Mouse (Mus musculus) heart, adult 11 months (tissue): Measurements from ENCODE around the gene Cyp46a1.

Source experiments
- DNase-seq: peaks from one replicate; pipeline ENCODE4 v3.0.0; 2022

Gene Cyp46a1

DNA sequence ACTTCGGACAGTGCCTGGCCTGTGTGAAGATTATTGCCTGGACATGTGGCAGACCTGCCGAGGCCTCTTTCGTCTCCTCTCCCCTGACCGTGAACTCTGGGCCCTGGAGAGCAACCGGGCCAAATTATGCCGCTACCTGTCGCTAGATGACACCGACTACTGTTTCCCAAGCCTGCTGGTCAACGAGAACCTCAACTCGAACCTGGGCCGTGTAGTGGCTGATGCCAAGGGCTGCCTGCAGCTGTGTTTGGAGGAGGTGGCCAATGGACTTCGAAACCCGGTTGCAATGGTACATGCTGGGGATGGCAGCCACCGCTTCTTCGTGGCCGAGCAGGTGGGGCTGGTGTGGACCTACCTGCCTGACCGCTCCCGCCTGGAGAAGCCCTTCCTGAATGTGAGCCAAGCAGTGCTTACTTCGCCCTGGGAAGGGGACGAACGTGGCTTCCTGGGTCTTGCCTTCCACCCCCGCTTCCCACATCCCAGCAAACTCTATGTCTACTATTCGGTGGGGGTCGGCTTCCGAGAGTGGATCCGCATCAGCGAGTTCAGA, 22.4 kb upstream of the Cyp46a1 start:
- DNase-seq = peak; percentile 92

DNA sequence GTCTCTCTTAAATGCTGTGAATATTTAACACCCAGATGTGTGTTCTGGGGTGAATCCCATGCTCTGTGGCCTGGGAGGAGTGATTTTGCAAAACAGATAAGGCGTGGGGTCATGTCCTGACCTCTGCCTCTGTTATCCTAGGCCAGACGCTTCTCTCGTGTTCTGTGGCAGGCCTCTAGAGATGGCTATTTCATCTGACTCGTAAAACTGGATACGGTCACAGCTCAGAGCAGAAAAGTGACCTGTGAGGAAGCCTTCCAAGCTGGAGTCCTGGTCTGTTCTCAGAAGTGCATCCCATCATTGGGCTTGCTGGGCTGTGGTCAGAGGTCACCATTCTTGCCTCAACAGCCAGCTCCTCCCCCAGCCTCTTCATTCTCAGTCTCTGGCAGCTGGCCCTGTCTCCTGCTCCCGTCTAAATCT, 21.7 kb upstream of the Cyp46a1 start:
- peak; percentile 87 for DNase-seq

DNA sequence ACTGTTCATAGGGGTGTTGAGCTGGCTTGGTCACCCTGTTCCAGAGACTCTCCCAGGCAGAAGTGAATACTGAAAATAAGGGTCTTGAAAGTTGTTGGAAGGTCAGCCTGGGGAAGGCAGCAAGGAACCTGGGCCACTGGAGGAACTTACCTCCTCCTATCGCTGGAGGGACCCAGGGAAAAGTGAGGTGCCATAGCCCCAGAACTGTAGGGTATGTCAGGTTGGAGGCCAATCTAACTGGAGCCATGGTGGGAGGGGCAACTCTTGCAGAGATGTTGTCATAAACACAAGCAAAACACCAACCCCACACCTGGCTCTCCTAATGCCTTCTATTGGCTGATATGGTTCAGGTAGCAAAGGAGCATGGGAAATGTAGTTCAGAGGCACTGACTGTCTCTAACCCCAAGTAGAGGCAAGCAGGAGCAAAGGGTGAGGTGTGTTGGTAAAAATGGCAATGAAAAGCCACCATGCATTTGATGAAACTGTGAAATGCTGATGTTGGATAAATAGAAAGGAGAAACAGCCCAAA, 20.9 kb upstream of the Cyp46a1 start:
- DNase-seq = peak; percentile 90

DNA sequence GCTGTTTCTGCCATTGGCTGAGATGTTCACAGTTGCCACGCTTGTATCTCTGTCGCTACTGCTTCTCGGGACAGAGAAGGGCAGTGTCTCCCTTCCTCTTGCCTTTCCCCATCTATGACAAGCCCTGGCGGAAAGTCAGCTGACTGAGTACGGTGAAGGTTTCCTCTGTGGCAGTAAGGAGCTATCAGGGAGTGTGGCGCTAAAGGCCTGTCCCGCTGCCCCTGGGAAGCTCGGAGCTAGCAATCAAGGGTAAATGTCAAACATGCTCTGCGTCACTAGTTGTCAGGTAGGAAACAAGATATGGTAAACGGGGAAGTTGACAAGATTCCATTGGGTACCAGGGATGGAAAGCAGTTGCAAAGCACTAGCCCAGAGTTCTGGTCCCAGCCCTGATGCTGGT, 18.4 kb upstream of the Cyp46a1 start:
- DNase-seq = peak; percentile 60

DNA sequence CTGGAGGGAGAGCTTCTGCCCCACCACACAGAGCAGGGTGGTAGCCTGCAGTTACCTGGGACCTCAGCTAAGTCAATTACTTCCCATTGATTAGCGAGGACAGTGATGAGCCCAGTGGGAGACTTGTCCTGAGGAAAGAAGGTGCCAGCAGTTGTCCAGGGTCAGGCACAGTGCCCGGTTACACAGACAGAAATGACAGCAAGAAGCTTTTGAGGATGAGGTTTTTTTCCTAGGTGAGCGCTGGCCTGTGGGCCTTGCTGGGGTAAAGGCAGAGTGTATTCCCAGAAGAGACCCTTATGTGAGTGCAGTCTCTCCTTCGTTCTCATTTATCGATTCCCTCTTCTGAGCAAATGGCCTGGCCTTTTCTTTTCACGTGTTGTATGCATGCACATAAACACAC, 17.5 kb upstream of the Cyp46a1 start:
- DNase-seq = no peak

DNA sequence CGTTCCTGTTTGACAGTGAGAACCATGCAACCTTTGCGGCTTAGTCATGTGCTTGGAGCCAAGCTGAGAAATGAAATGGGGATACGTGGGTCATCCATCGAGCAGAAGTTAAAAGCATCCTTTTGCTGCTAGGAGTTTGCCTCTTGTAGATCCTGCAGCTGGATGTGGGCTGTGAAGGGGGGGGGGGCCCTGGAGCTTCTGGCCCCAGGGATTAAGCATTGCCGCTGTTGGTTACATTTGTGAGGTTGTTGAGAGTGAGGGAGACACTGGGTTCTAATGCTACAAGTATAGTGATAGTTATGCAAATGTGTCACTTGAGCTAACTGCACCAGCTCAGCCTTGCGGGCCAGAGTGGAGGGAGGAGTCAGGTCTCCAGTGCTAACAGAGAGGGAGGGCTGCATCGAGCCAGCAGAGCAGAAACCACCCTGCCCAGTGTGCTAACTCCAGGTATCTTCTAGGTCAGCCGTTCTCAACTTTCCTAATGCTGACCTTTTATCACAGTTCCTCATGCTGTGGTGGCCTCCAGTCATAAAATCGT, 16.9 kb upstream of the Cyp46a1 start:
- no peak for DNase-seq

DNA sequence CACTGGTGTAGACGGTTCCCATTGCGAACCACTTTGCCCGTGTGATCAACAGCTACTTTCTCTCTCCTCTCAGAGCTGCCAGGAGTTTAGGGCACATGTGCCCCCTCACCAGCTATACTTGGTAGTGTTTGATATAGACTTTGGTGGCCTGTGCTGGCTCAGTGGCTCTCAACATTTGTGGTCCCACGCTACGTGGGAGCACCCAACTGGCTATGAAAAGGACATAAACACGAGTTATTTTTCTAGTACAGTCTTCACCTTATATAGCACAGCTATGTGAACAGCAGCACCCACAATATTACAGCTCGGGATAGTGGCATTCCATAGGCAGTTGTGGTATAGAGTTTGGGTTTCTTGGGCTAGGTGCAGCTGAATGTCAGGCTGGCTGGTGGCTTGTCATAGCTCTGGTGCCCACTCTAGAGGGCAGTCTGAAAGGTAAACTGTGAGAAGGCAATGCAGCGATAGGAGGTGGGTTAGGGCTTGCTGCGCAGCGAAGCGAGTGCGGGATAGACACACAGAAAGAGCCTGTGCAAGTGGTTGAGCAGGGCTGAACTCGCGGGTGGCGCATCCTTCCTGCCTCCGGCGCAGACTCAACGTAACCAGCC, 16.3 kb upstream of the Cyp46a1 start:
- DNase-seq = no peak

DNA sequence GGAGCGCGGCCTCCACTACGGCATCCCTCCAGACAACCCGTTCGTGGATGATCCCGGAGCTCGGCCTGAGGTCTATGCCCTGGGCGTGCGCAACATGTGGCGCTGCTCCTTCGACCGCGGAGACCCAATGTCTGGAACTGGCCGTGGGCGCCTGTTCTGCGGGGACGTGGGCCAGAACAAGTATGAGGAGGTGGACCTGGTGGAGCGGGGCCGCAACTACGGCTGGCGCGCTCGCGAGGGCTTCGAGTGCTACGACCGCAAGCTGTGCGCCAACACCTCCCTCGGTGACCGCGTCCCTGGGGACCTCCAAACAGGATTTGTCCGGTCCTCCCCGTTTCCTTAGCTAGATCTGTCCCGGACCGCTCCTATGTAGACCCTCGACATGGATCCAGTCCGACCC, 15.7 kb upstream of the Cyp46a1 start:
- DNase-seq = no peak

DNA sequence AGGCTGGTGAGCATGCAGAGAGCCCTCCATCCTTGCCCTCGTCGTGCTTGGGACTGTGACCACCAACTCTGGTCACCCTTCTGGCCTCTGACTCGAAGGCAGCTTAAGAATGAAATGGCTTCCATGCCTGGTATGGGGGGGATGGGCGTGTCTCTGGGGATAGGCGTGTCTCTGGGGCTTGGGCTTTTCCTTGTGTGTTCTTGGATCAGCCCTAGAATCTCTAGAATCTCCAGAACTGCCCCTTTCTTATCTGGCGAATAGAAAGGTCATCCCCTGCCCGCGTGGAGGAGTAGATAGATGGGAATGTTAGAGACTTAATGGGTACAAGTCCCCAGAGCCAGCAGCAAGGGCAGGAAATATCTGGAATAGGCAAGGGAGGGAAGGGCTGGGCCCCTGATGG, 14.1 kb upstream of the Cyp46a1 start:
- DNase-seq = no peak

DNA sequence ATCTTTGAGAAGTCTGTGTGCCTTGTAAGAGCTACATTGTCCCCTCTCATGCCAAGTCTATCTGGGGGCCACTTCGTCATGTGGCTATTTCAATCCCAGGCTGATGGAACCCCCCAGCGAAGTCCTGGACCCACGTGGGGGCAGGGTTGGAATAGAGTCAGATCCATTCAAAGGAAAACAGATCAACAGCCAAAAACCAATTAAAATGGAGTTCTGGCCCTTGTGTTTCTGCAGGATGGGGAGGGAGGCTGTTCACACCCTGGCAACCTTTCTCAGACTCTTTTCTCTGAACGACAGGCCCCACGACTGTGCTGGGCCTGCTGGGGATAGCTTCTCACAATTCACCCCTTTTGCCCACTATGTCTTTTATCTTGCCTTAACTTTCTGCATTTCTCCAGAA, 7.8 kb upstream of the Cyp46a1 start:
- no peak for DNase-seq

DNA sequence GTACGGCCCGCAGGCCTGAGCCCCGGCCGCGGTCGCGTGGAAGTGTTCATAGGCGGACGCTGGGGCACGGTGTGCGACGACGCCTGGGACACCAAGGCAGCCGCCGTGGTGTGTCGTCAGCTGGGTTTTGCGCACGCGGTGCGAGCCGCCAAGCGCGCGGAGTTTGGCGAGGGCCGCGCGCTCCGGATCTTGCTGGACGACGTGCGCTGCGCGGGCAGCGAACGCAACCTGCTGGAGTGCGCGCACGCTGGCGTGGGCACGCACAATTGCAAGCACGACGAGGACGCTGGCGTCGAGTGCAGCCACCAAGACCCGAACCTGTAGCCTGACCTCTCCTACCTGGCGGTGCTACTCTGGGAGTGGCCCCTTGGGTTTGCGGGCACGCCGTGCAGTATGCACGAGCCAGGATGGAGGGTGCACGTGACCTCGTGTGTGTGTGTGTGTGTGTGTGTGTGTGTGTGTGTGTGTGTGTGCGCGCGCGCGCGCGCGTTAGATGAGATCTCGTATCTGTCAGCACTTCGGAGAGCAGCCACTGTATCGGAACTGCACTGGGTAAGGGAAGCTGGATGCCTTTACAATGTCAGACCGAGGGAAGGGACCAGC, 6.2 kb upstream of the Cyp46a1 start:
- no peak for DNase-seq

DNA sequence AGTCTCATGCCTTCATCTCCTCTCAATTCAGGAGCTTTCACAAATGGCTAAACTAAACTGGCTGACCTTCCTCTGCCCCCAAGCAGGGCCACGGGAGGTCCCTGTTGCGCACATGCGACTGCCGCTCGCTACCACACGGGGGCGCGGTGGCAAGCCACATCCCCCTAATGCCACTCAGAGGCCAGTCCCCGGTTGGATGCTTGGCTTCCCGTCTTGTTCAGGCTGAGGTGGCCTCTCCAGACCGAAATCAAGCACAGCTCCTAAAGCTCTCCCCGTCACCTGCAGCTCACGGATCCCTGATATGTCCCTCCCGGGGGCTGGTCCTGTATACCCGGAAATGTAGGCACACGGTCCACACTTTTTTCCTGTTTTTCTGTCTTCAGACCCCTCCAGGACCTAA, 1.1 kb upstream of the Cyp46a1 start:
- DNase-seq = peak; percentile 99

DNA sequence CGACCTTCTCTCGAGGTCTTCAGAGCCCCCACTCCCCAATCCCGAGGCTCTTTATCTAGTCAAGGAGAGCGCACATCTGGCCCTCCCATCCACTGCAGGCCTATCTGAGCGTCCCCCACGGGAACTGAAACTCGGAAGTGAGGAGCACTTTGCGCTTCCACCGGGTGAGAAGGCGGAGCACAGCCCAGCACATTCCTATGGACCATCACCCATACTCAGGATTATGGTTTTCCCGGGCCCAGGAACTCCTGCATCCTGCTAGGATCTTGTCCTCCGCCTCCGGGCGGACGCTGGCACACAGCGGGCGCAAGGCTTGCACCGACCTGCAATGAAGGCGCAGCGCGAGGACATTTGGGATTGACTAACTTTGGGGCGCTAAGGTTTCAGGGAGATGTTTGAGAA, 699 bp upstream of the Cyp46a1 start:
- peak; percentile 98 for DNase-seq

DNA sequence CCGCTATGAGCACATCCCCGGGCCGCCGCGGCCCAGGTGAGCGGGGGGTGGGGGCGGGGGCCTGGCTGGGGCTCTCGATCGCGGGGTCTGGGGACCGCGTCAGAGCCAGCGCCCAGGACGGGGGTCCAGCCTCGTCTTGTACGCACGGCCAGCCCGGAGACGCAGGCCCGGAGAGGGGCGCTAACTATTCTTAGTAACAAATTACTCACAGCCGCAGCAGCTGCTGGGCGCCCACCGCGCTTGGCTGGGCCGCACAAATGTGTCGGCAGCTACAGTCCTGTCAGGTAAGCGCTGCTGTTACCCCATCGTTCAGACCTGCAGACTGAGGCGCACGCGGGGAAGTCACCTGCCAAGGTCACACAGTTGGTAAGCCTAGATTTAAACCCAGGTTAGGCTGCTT, 348 bp downstream of the Cyp46a1 start:
- DNase-seq = no peak

DNA sequence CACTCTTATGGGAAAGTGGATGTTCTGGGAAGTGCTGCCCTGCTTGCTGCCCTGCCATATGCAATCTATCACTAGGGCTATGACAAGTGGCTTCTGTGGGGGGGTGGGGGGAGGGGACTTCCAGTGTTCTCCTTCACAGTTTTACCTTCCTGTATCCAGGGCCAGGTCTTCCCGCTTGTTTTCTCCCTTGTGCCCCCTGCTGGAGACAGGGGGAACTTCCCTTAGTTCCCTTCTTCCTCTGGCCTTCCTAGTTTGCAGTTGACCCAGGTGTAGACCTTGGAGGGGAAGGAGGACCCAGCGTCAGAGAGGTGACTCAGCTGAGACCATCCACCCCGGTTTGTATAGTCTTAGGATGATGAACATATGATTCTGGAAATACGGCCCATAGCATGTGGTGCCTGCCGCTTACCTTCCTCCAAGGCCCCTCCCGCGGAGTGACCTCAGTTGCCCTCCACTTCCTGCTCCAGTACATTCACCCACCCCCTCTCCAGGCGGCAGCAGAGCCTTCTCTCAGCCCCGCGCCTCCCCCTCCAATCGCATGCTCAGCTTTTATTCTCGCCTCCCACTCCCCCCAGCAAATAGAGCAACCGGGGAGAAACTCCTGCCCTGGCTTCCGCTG, 4.5 kb downstream of the Cyp46a1 start:
- DNase-seq = no peak

DNA sequence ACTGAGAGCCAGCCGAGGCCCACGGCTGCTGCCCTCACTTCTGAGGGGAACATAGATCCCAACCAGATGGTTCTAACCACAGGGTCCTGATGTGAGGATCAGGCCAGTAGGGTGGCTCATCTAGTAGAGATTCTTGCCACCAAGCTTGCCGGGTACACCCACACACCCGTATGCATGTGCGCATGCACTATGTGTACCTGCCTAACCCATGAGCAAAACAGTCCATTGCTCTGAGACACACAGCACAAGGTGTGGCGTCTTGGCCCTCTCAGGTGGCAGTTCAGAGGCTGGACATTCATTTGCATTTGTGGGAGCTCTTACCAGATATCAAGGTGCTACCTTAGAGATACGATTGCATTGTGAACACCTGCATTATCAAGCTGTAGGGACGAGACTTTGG, 14.0 kb downstream of the Cyp46a1 start:
- no peak for DNase-seq

DNA sequence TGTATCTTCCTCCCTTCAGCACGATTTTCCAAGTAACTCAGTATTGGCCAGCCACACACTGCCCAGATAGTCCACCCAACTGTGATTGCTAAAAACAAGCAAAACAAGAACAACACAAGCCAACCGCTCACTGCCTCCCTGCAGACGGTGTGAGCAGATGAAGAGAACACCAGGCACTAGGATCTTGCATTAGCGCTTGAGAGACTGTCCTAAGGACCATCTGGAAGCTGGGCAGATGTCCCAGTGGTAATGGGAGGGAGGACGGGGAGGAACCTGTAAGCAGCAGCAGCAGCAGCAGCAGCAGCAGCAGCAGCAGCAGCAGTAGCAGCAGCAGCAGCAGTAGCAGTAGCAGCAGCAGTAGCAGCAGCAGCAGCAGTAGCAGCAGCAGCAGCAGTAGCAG, 14.8 kb downstream of the Cyp46a1 start:
- no peak for DNase-seq

DNA sequence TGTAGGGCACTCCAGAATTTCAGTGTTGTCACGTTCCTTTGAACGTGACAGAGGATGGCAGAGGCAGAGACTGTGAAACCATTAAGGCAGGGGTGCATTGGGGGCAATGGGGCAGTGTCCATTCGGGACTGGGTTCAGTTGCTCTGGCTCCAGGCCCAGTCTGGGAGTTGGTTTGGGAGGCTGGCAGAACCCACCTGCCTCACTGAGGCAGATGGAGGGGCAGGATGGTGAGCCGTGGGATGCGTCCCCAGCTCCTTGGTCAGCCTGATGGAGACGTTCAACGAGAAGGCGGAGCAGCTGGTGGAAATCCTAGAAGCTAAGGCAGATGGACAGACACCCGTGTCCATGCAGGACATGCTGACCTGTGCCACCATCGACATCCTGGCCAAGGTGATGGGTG, 16.8 kb downstream of the Cyp46a1 start:
- DNase-seq = no peak

DNA sequence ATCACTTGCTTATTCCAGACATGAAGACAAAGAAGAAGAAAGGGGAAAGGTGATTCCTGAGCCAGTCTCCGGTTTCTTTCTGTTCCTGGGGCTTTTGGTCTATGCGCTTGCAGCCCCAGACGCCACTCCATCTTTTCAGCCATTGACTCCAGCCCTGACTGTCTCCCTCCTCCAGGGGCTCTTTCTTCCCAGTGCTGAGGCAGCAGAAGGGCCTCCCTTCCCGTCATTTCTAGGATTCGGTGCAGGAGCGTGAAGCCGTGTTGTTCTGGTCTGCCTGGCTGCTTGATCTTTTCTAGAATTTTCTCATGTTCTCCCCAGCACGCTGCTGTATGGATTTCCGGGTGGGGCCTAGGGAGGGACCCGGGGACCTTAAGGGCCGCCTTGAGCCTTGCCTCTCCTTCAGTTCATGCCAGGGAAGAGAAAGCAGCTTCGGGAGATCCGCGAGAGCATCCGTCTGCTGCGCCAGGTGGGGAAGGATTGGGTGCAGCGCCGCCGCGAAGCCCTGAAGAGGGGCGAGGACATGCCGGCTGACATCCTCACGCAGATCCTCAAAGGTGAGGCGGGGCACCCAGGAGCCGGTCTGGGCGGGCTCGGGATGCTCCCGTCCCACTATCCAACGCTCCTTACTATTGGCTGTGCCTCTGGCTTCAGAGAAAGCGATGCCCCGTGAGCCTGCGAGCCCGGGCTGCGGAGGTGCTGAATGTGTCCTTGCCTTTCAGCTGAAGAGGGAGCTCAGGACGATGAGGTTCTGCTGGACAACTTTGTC, 18.4 kb downstream of the Cyp46a1 start:
- DNase-seq = no peak

DNA sequence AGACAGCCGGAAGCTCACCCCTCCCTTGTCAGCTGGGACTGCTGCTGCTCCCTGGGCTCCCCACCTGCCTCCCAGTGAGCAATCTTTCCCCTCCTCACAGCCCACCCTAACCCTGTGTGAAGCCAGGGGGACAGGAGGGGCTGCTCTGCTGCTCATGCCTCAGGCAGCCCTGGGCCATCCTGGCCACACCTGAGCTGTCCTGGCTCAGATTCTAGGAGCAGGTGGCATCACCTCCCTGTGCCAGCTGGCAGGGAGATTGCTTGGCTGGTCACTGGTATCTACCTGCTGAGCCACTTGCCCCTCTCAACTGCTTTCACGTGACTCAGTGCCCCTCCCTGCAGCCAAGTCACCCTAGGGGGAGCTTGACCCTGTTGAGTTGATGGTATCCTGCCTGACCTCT, 20.1 kb downstream of the Cyp46a1 start:
- no peak for DNase-seq

DNA sequence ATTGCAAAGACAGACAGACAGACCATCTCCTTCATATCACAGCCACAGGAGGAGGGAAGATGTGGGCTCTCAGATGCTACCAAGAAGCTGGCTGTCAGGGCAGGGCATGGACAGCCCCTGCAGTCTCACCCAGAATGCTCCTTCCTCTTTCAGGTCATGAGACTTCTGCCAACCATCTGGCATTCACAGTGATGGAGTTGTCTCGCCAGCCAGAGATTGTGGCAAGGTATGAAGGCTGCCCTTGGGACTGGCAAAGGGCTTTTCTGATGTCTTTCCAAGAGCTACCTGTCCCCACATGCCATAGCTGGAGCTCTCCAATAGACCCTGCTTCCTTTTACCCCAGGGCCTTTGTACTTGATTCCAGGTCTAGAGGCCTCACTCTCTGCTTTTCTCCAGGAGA, 21.1 kb downstream of the Cyp46a1 start:
- DNase-seq = no peak

DNA sequence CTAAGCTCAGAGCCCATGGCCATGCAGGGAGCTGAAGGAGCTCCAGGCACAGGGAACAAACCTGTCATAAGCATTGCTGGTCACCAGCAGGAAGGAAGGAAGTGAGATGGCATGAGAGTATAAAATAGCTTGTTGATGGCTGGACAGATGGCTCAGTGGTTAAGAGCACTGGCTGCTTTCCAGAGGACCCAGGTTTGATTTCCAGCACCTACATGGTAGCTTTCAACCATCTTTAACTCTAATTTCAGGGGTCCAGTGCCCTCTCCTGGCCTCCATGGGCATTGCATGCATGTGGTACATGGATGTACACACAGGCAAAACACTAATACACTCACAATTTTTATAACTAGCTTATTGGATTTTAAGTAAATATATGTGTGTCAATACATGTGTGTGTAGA, 21.8 kb downstream of the Cyp46a1 start:
- DNase-seq = no peak

DNA sequence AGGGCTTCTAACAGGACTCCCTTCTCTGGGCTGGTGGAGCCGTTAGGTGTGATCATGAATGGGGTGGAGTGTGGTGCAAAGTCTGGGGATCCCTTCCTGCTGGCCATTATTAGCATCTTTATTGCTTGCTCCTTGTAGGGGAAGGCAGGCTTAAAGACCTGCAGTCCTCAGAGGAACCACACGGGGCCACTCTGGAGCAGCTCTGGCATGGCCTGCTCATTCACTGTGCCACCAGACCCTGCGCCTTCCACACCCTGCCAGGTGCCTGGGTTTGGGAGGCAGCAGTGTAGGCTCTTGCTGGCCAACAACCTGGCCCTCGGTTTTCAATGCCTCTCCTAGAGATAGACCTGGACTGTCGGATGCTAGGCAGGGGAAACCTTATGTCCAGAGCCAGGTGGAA, 29.6 kb downstream of the Cyp46a1 start:
- DNase-seq = peak; percentile 96
